Mouse (Mus musculus) urinary bladder, adult 18-20 months (tissue): Measurements from ENCODE around the gene Flna.

Experiments
- DNase-seq, 2 experiments: peaks; one replicate each; pipeline ENCODE4 v3.0.0; 2022; ENCODE audit warnings: low spot score in 2 of 2, mixed read lengths in 2 of 2

Flna gene

DNA sequence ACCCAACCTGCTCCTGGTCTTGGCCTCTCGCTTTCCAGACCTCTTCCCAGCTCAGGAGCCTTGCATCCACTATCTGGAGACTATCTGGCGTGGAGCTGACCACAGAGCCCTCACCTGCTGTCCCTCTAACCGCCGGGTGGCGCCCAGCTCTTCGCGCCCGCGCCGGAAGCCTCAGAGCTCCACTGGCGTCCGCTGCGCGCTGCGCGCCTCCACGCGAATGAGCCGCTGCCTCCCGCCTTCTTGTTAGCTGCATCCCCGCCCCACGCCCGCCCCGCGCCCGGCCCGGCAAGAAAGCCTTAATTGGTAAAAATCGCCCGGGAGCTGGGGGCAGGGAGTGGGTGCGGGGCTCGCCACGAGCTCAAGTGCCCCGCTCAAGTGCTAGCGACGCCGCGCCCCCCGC lies at the start of gene Flna:
TSS of gene Flna (minus strand) at position 206 of the 400 bp plus-strand sequence.
- DNase-seq, result peak; percentile 45 to 57

DNA sequence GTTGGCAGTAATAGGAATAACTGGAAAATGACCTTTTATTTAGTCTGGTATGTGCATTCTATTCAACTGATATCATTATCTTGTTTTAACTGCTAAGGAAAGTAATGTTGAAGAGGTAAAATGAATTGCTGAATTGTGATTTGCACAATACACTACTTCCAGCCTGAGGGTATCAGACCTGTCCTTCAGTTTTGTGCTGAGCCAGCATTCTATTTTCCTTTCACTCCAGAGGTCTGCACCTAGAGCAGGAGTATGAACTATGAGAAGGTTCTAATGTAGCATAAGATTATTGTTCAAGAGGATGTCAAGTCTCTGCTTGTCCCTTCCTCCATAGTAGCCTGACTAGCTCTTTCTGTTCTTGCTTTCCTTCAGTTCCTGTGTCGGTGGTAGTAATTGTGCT lies 48.7 kb upstream of the Flna start:
- no peak for DNase-seq

DNA sequence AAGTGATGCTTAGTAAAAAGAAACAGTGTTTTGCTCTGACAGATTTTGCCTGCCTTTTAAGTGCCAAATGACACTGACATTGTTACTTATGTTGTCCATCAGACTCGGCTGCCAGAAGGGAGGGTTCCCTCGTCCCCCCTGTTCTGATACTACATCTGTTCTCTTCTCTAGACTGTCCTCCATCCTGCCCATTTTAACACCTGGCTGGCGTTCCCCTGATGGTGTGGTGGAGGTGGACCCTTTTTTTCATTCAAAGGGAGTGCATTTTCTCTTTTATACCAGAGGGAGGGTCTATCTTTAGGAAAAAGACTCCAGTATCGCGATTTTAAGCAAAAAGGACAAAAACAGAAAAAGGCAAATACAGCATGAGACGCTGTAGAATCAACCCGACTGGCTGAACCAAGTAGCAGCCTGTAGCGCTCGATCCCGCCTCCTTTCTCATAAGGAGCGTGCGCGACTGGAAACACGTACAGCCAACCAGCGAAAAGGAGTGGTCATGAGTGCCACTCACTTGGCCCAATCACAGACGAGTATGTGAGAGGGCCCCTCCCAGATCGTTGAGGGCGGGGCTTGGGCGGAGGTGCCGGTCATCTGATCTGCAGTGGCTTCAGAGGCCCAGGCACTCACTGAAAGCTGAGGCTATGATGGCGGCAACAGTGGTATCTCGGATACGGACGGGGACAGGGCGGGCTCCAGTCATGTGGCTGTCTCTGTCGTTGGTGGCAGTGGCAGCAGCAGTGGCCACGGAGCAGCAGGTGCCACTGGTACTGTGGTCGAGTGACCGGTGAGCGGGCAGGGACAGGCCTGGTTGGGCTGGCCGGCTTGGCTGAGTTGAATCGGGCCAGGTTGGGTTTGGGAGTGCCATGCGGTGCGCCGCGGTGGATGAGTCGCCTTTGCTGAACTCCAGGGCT lies 47.2 kb upstream of the Flna start, which contains the start of gene Atp6ap1:
TSS of gene Atp6ap1 (plus strand) at position 560 of the 911 bp plus-strand sequence.
- DNase-seq, result peak; percentile 90 to 94

DNA sequence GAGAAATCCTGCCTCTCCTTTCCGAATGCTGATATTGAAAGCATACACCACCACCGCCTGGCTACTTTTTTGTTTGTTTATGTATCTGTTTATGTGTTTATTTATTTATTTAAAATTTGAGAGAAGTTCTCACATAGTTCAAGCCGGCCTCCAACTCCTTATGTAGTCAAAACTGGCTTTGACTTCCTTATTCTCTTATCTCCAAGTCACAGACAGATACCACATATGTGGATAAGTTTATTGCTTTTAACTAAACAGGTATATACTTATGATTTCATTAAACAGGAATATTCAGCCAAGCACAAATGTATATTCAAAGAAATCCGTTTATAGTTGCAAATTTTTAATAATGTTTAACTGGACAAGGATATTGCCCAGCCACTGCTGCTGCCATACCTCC lies 43.8 kb upstream of the Flna start:
- DNase-seq, result no peak

- no peak for DNase-seq
Measured at GRCm38 (mm10) chrX:74283092-74283437, 33.4 kb upstream of the Flna start.

DNA sequence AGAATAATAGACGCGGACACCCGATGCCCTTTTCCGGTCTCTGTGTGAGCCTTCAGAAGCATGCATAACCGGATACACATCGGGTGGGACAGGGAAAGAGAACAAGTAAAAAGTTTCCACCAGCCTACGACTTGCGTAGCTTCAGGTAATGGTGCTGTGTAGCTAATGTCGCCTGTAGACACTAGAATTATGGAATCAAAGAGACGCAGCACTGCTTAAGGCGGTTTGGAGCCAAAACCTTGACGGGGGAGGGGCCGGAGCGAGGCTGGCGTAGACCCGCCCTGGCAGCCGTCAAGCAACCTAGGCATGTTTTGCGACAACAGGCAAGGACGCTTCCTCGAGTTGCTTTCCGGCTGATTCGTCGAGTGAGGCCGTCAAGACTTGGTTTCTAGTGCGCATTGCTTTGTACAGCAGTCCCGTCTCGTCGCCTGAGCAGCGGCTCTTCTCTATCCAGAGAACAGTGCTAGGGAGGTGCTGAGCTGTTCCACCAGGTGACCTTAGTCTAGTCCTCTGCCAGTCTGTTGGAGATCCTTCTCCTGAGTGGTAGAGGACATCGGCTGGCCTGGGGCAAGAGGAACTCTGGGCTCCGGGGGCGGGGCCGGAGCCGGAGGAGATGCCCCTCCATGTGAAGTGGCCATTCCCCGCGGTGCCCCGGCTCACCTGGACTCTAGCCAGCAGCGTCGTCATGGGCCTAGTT lies 32.9 kb upstream of the Flna start:
- peak; percentile 70 to 81 for DNase-seq

DNA sequence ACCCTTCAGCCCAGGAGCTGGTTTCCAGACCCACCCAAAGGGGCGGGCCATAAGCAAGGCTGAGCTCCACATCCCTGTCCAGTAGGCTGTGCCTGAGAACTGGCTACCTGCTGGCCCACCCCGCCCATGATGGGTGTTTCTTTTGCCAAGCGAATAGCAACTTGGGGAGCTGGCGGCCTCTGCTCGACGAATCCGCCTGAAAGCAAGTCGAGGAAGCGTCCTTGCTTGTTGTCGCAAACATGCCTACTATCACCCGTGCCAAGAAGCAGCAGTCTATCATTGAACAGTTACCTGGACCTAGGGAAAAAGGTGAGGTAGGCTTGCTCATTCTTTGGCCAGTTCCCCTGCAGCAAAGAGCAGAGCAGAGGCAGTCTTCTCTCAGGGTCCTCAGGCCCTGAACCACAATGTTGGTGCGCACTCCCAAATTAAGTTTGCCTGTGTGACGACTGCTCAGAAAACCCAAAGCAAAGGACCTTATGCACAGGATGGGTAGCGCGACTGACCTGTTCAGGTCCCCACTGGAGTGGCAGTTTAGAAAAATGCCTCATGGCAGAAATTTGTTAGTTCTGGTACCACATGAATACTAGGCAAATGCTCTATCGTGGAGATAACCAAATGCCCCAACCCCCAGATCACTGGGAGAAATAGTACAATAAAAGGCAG lies 32.2 kb upstream of the Flna start, which contains the start of the genes Taz and Dnase1l1:
TSS of gene Taz (plus strand) at position 181 of the 663 bp plus-strand sequence.
TSS of gene Dnase1l1 (minus strand) at position 606 of the 663 bp plus-strand sequence.
- DNase-seq, result peak; percentile 48 to 82

GRCm38 (mm10) chrX:74281041-74281731 lies 31.6 kb upstream of the Flna start:
- DNase-seq, result no peak

- no peak for DNase-seq
Measured at GRCm38 (mm10) chrX:74277916-74278315, 28.3 kb upstream of the Flna start.

DNA sequence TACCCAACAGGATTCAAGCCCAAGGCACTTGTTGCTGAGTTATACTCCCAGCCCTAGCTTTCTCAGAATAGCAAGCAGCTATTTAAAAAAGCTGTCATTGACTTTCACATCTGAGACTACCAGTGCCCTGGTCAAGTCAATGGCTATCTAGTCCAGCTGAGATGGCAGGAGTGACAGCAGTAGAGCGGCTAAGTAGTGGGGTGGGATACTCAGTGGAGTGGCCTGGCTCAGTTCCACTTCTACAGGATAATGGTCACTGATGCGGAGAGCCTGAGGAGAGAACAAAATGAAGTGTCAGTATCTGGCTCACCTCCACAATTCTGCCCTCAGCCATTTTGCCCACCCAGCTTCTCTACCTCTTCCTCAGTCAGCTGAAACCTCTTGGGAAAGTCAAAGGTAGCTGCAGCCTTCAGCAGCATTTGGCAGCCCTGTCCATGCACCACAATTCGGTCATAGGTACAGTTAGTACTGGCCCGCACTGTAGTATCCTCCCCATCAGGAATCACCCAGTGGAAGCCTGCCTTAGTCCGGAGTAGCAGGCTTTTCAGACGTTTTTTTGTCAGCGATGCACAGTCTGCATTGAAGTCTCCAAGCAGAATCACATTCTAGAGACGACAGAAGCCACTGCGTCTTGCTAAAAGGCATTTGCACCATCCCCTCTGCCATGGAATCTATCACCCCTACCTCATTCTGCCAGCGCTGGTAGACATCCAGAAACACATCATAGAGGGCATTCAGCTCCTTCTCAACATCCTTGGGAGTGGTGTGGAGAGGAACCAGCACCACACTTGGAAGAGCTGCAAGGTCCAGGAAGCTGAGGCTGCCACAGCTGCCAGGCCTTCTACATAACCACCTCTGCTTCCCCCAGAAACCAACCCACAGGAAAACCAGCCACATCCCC lies 24.1 kb upstream of the Flna start:
- DNase-seq, result no peak

GRCm38 (mm10) chrX:74270902-74271551 lies 21.4 kb upstream of the Flna start:
- DNase-seq, result peak in 1 of 2 experiments; percentile 15

- DNase-seq, result peak; percentile 66 to 87
Measured at GRCm38 (mm10) chrX:74270062-74270901, 20.7 kb upstream of the Flna start, which contains the start of gene Rpl10. Rpl10 (plus strand) TSS chrX:74270812.

- DNase-seq, result no peak
Measured at GRCm38 (mm10) chrX:74269736-74270061, 20.1 kb upstream of the Flna start.

DNA sequence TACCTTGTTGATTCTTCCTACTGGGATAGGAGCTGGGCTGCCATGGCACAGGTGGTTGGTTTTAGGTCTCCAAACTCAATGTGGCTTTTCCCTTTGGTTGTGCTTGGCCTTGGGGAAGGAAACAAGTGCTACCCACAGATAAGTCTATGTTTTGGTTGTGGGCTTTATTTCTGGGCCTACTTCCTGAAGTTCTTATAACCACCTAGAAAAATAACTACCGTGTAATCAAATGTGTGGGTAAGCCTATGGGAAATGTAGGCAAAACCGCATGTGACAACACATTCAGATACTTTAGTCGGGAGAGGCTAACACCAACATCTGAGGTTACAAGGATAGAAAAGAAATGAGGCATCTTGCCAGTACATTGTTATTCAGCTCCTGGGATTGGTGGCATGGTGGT lies 8.1 kb upstream of the Flna start:
- no peak for DNase-seq

DNA sequence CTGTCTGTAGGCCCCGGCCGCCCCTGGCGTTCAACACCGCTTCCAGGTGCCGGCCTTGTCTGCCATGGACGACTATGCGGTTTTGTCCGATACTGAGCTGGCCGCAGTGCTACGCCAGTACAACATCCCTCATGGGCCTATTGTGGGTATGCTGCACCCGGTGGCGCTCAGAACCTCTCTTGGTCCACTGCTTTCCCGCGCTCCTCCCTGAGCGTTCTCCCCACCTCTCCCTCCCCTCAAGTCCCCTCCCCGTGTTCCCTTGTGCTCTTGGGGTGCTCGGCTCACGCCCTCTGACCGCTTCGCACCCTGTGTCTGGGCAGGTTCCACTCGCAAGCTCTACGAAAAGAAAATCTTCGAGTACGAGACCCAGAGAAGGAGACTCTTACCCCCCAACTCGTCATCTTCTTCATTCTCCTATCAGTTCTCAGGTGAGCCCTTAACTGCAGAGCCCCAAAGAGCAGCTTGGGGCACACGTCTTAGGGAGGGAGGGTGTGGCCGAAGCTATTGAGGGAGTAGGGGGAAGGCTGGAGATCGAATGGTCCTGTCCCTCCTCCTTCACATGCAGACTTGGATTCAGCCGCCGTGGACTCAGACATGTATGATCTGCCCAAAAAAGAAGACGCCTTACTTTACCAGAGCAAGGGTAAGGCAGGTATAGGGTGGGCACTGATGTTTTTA lies 5.4 kb upstream of the Flna start:
- no peak for DNase-seq

DNA sequence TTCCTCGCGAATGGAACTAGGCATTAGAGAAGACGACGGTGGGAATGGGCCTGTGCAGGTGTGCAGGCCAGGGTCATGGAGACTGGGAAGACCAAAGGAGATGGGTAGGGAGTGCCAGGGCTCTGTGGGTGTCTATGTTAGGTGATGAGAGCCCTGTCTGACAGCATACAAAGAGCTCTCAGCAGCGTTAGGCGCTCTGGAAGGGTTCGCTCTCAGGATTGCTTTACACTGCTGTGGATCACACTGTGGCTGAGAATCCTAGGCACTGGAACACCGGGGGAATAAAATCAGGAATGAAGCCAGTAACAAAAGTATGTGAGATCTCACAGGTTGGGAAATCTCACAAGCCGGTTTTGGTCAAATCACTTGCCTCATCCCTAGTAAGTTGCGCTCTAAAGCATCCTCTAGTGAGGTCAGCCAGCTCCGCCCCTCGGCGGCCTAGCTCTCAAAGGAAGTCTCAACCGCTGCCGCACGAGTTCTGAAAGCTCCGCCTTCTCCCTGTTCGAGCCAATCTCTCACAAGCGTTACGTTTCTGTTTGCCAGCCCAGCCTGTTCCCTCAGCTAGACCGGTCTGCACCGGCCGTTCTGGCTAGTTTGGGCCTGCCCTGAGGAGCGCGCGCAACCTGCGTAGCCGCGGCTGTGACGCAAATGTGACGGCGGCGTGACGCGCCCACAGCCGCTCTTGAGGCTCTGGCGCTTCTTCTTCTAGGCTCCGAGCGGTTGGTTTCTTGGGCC lies 4.7 kb upstream of the Flna start, which contains the start of gene Emd:
TSS of gene Emd (plus strand) at position 535 of the 735 bp plus-strand sequence.
- peak; percentile 59 to 88 for DNase-seq

GRCm38 (mm10) chrX:74248651-74249050 lies 969 bp downstream of the Flna start:
- DNase-seq, result peak in 1 of 2 experiments; percentile 22

DNA sequence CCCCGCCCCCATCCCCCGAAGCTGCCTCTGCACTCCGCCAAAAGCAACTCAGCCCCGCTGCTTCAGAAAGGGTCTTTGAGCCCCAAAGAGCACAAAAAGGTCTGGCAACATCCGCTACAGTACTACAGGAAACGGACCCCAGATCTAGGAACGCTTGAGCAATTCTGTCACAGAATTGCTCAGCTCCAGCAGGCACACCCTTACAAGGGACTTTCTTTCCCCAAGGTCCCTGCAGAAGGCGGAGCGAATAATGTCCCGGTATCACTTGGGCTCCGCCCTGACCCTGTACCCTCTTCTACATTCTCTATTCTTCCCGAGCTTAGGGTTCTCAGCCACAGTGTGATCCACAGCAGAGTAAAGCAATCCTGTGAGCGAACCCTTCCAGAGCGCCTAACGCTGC lies 2.9 kb downstream of the Flna start:
- peak in 1 of 2 experiments; percentile 48 for DNase-seq
